In the genomic region with DNA sequence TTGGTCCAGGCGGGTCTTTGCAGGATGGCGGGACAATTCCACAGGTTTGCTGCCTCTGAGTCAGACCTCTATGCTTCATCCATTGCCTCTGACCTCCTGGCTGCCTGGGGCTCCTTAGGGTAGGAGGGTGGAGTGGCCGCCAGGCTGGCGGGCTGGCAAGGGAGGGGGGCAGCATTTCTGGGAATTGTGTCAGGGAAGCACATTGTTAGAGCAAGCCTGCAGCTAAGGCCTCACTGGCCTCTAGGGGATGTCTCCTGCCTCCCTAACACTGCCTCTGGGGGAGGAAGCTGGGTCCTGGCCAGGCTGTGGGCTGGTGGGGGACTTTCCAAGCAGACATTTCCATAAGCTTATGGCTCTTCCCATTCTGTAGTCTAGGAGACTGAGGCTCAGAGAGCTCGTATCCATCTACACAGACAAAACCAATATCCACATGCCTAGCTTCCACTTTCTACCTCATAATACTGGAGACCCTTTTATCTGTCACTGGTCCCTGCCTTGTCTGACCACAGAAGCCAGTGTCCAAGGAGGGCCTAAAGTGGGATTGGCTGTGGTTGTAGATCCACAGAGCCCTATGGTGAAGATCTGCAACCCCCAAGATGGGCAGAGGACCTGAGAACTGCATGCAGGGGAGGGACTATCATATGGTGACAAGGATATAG, we compare ENCODE assay signal across 9 mouse cellular contexts. TPM values are rescaled to one million over a fixed set of nuclear protein-coding genes. Genes with fewer than 3 reads are reported as not detected.
DNase-seq lines count a peak whose midpoint lies in the region; ATAC-seq and TF ChIP-seq lines count a peak whose summit lies in the region.
"Had no signal": no experiment of that assay in that cellular context is flagged by ENCODE, and none has a peak within 500 bp of the region (broad histone marks: within the 10 kb centered on the region; RNA-seq: fewer than 3 reads in every experiment).

No protein-coding gene starts in this region.

- 0 out of 2 replicates have a peak overlapping the region, but pooled peaks have one; percentile 22 for H3K9ac ChIP-seq in kidney, embryonic 16.5 days (replicated peaks; ENCODE audit: low read length)

- no peak for TF ChIP-seq POLR2A in testis, adult 2 months (IDR thresholded peaks at IDR 0.05; ENCODE audit: control insufficient read depth, low read depth, low read length)

- H3K4me3 ChIP-seq in testis, adult 2 months (ENCODE audit: control insufficient read depth, low read depth, low read length) = no peak overlapping the region; the same call in 1 of the 2 replicates
- H3K4me3 ChIP-seq in kidney, embryonic 16.5 days (ENCODE audit: low read length) = no peak overlapping the region

- H3K9me3 ChIP-seq in kidney, embryonic 16.5 days (ENCODE audit: low read length) = no peaks in the 10 kb centered on the region

- no peaks in the 10 kb centered on the region for H3K36me3 ChIP-seq in testis, adult 2 months (ENCODE audit: control insufficient read depth, insufficient read depth, low read length)
- H3K36me3 ChIP-seq in kidney, embryonic 16.5 days (ENCODE audit: insufficient read depth, low read length) = no peaks in the 10 kb centered on the region

- H3K4me1 ChIP-seq in testis, adult 2 months (ENCODE audit: control insufficient read depth, insufficient read depth, low read length) = peaks cover 20% of the 10 kb centered on the region
- peaks cover 27% of the 10 kb centered on the region for H3K4me1 ChIP-seq in kidney, embryonic 16.5 days (ENCODE audit: insufficient read depth, low read length)

- WGBS in kidney, embryonic 16.5 days = 72% methylated on average over 5 of the region's 5 CpGs

- H3K4me2 ChIP-seq in kidney, embryonic 16.5 days (replicated peaks; ENCODE audit: low read depth, low read length) = no peak overlapping the region

- no peak for ATAC-seq in kidney, embryonic 16.5 days (ENCODE audit: low FRiP score, low TSS enrichment)

- TF ChIP-seq CTCF in testis, adult 2 months (IDR thresholded peaks at IDR 0.05; ENCODE audit: control insufficient read depth, insufficient read depth, insufficient replicate concordance, low read depth, low read length) = no peak

- 0 out of 2 replicates have a peak overlapping the region, but pooled peaks have one; percentile 15 for H3K27ac ChIP-seq in testis, adult 2 months (ENCODE audit: control insufficient read depth, insufficient read depth, low read depth, low read length)
- H3K27ac ChIP-seq in kidney, embryonic 16.5 days (ENCODE audit: low read length) = peak overlapping the region; percentile 63

- DNase-seq in testis, postnatal 10 days (ENCODE audit: low spot score) = no peak
- DNase-seq in heart, adult 8-10 months (ENCODE audit: low spot score) = peak; percentile 75
- DNase-seq in skeletal muscle tissue, adult 2 months (ENCODE audit: low read depth, low spot score) = peak; percentile 22
- no peak for DNase-seq in layer of hippocampus, postnatal 10 days (ENCODE audit: low spot score in 2 of 2)
- DNase-seq in cerebellum, postnatal 14 days = no peak
- DNase-seq in urinary bladder, adult 2 months (ENCODE audit: low spot score) = no peak

- no peaks in the 10 kb centered on the region for H3K27me3 ChIP-seq in testis, adult 2 months (ENCODE audit: control insufficient read depth, insufficient read depth, low read length)
- H3K27me3 ChIP-seq in kidney, embryonic 16.5 days (ENCODE audit: insufficient read depth, low read length) = peaks cover 12% of the 10 kb centered on the region

RNA-seq across cellular contexts. Expression of a gene that starts 2.9 kb away (rescaled TPM):
- polyA plus RNA-seq in testis, adult 2 months (2012; rRNA removed) = 577 and 632 TPM in 2 replicates
- 1 to 10 TPM; 5.3 to 8.0 (median 7.2) TPM for total RNA-seq in heart, adult 8-10 months (2022)
- 29.3 and 29.9 TPM in 2 replicates for polyA plus RNA-seq in kidney, embryonic 16.5 days (2015; fragmentation: Nextera tagmentation; extraction: Ambion mirVana)
- 10 to 100 TPM; 49.9 to 58.4 TPM for total RNA-seq in layer of hippocampus, postnatal 10 days (2021)
- 27.8 and 38.0 TPM in 2 replicates for polyA plus RNA-seq in urinary bladder, adult 2 months (2012; rRNA removed)

RNA-seq across cellular contexts. Expression of a gene that starts 5.8 kb away (rescaled TPM):
- polyA plus RNA-seq in testis, adult 2 months (2012; rRNA removed) = 5.0 and 5.5 TPM in 2 replicates
- 10 to 100 TPM; 21.4 to 53.8 (median 48.1) TPM for total RNA-seq in heart, adult 8-10 months (2022)
- 61.6 and 65.2 TPM in 2 replicates for polyA plus RNA-seq in kidney, embryonic 16.5 days (2015; fragmentation: Nextera tagmentation; extraction: Ambion mirVana)
- 10 to 100 TPM; 18.1 to 20.2 TPM for total RNA-seq in layer of hippocampus, postnatal 10 days (2021)
- polyA plus RNA-seq in urinary bladder, adult 2 months (2012; rRNA removed) = 20.0 and 27.2 TPM in 2 replicates

RNA-seq across cellular contexts. Expression of a gene that starts 16.6 kb away (rescaled TPM):
- 25.7 and 28.2 TPM in 2 replicates for polyA plus RNA-seq in testis, adult 2 months (2012; rRNA removed)
- 1 to 10 TPM; 3.7 to 8.9 (median 4.9) TPM for total RNA-seq in heart, adult 8-10 months (2022)
- 67.7 and 72.1 TPM in 2 replicates for polyA plus RNA-seq in kidney, embryonic 16.5 days (2015; fragmentation: Nextera tagmentation; extraction: Ambion mirVana)
- 10 to 100 TPM; 55.1 to 59.7 TPM for total RNA-seq in layer of hippocampus, postnatal 10 days (2021)
- polyA plus RNA-seq in urinary bladder, adult 2 months (2012; rRNA removed) = 40.4 and 51.8 TPM in 2 replicates

RNA-seq across cellular contexts. Expression of a gene that starts 20.4 kb away (rescaled TPM):
- polyA plus RNA-seq in testis, adult 2 months (2012; rRNA removed) = 0.16 TPM in 1 of 2 replicates, not detected in the other
- total RNA-seq in heart, adult 8-10 months (2022) = not detected
- 0.21 and 0.49 TPM in 2 replicates for polyA plus RNA-seq in kidney, embryonic 16.5 days (2015; fragmentation: Nextera tagmentation; extraction: Ambion mirVana)
- not detected for total RNA-seq in layer of hippocampus, postnatal 10 days (2021)
- polyA plus RNA-seq in urinary bladder, adult 2 months (2012; rRNA removed) = 0.11 TPM in 1 of 2 replicates, not detected in the other

RNA-seq across cellular contexts. Expression of a gene that starts 21.0 kb away (rescaled TPM):
- 409 and 417 TPM in 2 replicates for polyA plus RNA-seq in testis, adult 2 months (2012; rRNA removed)
- not detected for total RNA-seq in heart, adult 8-10 months (2022)
- not detected in 2 replicates for polyA plus RNA-seq in kidney, embryonic 16.5 days (2015; fragmentation: Nextera tagmentation; extraction: Ambion mirVana)
- total RNA-seq in layer of hippocampus, postnatal 10 days (2021) = not detected
- polyA plus RNA-seq in urinary bladder, adult 2 months (2012; rRNA removed) = not detected in 2 replicates
- total RNA-seq: left cerebral cortex, adult 18-20 months had no signal

Comparison
In these comparisons a context has a peak if more than half of its experiments do, and no peak if none do; other contexts are left out.
1. DNase-seq: peak in heart, adult 8-10 months (single experiment) and skeletal muscle tissue, adult 2 months (single experiment); none in testis, postnatal 10 days (single experiment), layer of hippocampus, postnatal 10 days (0 of 2), cerebellum, postnatal 14 days (0 of 2) and urinary bladder, adult 2 months (single experiment).
2. RNA of a gene that starts 2.9 kb away (polyA plus RNA-seq): 577 to 632 TPM in testis, adult 2 months; 27.8 to 38.0 TPM in urinary bladder, adult 2 months and 29.3 to 29.9 TPM in kidney, embryonic 16.5 days; every median in the first group is over 10 times any median in the second.